Mouse (Mus musculus) thymus, adult 2 months (tissue): Measurements from ENCODE around the gene Polr2b.

ENCODE experiments used
- CTCF ChIP-seq: fragments of 200-500 bp; IDR thresholded peaks from 2 replicates; pipeline ENCODE4 v1.5.1; 2012; ENCODE audit warnings: mild to moderate bottlenecking, control low read depth, low read length, moderate library complexity, borderline replicate concordance; ENCODE audit not compliant: control insufficient read depth, poor library complexity, insufficient read depth; ENCODE audit errors: extremely low read depth
- POLR2A ChIP-seq: fragments of 200-500 bp; IDR thresholded peaks from 2 replicates; pipeline ENCODE4 v1.6.1; 2012; ENCODE audit warnings: mild to moderate bottlenecking, low read length, control low read depth, moderate library complexity; ENCODE audit not compliant: control insufficient read depth, poor library complexity, insufficient read depth; ENCODE audit errors: extremely low read depth

- no peak for TF ChIP-seq POLR2A
- TF ChIP-seq CTCF: no peak
These were observed 57.2 kb downstream of the Polr2b start for GRCm38 (mm10) chr5:77367145-77367544.
